8 mouse cellular contexts compared by ENCODE assay signal in genomic region chr5:115341314-115342165, GRCm38 (mm10). TPM values are rescaled to one million over a fixed set of nuclear protein-coding genes. Genes with fewer than 3 reads are reported as not detected.
A peak's percentile ranks its signal among the peaks of the same experiment; 100 is the strongest.
DNase-seq lines count a peak whose midpoint lies in the region; ATAC-seq and TF ChIP-seq lines count a peak whose summit lies in the region.

No protein-coding gene starts in this region.

- 8% methylated on average over 36 of the region's 36 CpGs for WGBS in lung, adult 2 months
- WGBS in embryonic facial prominence, embryonic 13.5 days, result 11% methylated on average over 36 of the region's 36 CpGs
- WGBS in intestine, postnatal 0 days, result 7% methylated on average over 36 of the region's 36 CpGs
- 12% methylated on average over 36 of the region's 36 CpGs for WGBS in neural tube, embryonic 14.5 days

- TF ChIP-seq POLR2A in lung, adult 2 months (IDR thresholded peaks at IDR 0.05; ENCODE audit: borderline replicate concordance, extremely low read depth, low read depth, low read length), result no peak

- peak overlapping the region; percentile 73 for H3K4me2 ChIP-seq in embryonic facial prominence, embryonic 13.5 days
- H3K4me2 ChIP-seq in intestine, postnatal 0 days (replicated peaks; ENCODE audit: low read depth), result peak overlapping the region; percentile 83
- H3K4me2 ChIP-seq in neural tube, embryonic 14.5 days (ENCODE audit: low read depth, low read length), result peak overlapping the region; percentile 55

- H3K27me3 ChIP-seq in embryonic facial prominence, embryonic 13.5 days, result no peaks in the 10 kb centered on the region
- no peaks in the 10 kb centered on the region for H3K27me3 ChIP-seq in intestine, postnatal 0 days (replicated peaks; ENCODE audit: control insufficient read depth, insufficient read depth, low read length)
- H3K27me3 ChIP-seq in neural tube, embryonic 14.5 days (ENCODE audit: control insufficient read depth, insufficient read depth, low read length), result no peaks in the 10 kb centered on the region

- 0 out of 2 replicates have a peak, but pooled peaks have one; percentile 34 for ATAC-seq in embryonic facial prominence, embryonic 13.5 days (ENCODE audit: insufficient number of reproducible peaks, insufficient read depth, low FRiP score, low TSS enrichment, low read depth)
- peak; percentile 52 for ATAC-seq in intestine, postnatal 0 days
- ATAC-seq in neural tube, embryonic 14.5 days (ENCODE audit: low read depth), result peak; percentile 47; the same call in 1 of the 2 replicates

- H3K4me1 ChIP-seq in lung, adult 2 months (ENCODE audit: control insufficient read depth, insufficient read depth, low read length), result peaks cover 4% of the 10 kb centered on the region
- H3K4me1 ChIP-seq in embryonic facial prominence, embryonic 13.5 days, result peaks cover 11% of the 10 kb centered on the region
- 0 out of 2 replicates have a peak, but pooled peaks cover 6% of the 10 kb centered on the region for H3K4me1 ChIP-seq in intestine, postnatal 0 days (replicated peaks; ENCODE audit: control insufficient read depth, insufficient read depth, low read length)
- peaks cover 8% of the 10 kb centered on the region for H3K4me1 ChIP-seq in neural tube, embryonic 14.5 days (ENCODE audit: control insufficient read depth, insufficient read depth, low read length)

- H3K27ac ChIP-seq in embryonic facial prominence, embryonic 13.5 days, result peak overlapping the region; percentile 80; the same call in 1 of the 2 replicates
- H3K27ac ChIP-seq in intestine, postnatal 0 days (ENCODE audit: low read depth, low read length), result peak overlapping the region; percentile 74; the same call in 1 of the 2 replicates
- H3K27ac ChIP-seq in neural tube, embryonic 14.5 days (ENCODE audit: low read depth, low read length), result peak overlapping the region; percentile 86; the same call in 1 of the 2 replicates

- DNase-seq in lung, adult 2 months, result no peak
- DNase-seq in lung, postnatal 10 days, result no peak
- no peak for DNase-seq in spleen, postnatal 36 days (ENCODE audit: low spot score in 2 of 2)
- no peak for DNase-seq in thymus, postnatal 10 days (ENCODE audit: low spot score in 2 of 2)
- no peak for DNase-seq in yolk sac, embryonic 10.5 days (ENCODE audit: low spot score)

- peaks cover 49% of the 10 kb centered on the region for H3K36me3 ChIP-seq in embryonic facial prominence, embryonic 13.5 days
- peaks cover 43% of the 10 kb centered on the region for H3K36me3 ChIP-seq in intestine, postnatal 0 days (ENCODE audit: control insufficient read depth, insufficient read depth)
- H3K36me3 ChIP-seq in neural tube, embryonic 14.5 days (ENCODE audit: control insufficient read depth, insufficient read depth, low read length), result peaks cover 20% of the 10 kb centered on the region

- H3K4me3 ChIP-seq in lung, adult 2 months (replicated peaks; ENCODE audit: extremely low read depth, low read depth, low read length), result peak overlapping the region; percentile 89
- peak overlapping the region; percentile 72 for H3K4me3 ChIP-seq in embryonic facial prominence, embryonic 13.5 days
- H3K4me3 ChIP-seq in intestine, postnatal 0 days (ENCODE audit: low read depth, low read length), result peak overlapping the region; percentile 95
- peak overlapping the region; percentile 69 for H3K4me3 ChIP-seq in neural tube, embryonic 14.5 days (ENCODE audit: low read depth, low read length)

- no peak for TF ChIP-seq CTCF in lung, adult 2 months (IDR thresholded peaks at IDR 0.05; ENCODE audit: insufficient read depth, low read length)
- peak; percentile 3; the same call in 1 of the 2 replicates for TF ChIP-seq CTCF in intestine, postnatal 0 days (IDR thresholded peaks at IDR 0.05; ENCODE audit: low read depth)

- H3K9ac ChIP-seq in embryonic facial prominence, embryonic 13.5 days, result peak overlapping the region; percentile 90
- H3K9ac ChIP-seq in intestine, postnatal 0 days (ENCODE audit: low read depth, low read length), result peak overlapping the region; percentile 91
- peak overlapping the region; percentile 82 for H3K9ac ChIP-seq in neural tube, embryonic 14.5 days (replicated peaks; ENCODE audit: low read depth, low read length)

- H3K9me3 ChIP-seq in embryonic facial prominence, embryonic 13.5 days, result no peaks in the 10 kb centered on the region
- H3K9me3 ChIP-seq in intestine, postnatal 0 days (ENCODE audit: control insufficient read depth), result no peaks in the 10 kb centered on the region
- no peaks in the 10 kb centered on the region for H3K9me3 ChIP-seq in neural tube, embryonic 14.5 days (ENCODE audit: control insufficient read depth, low read length)

RNA-seq across cellular contexts. Expression of gene Triap1, which starts 0.5 kb away (rescaled TPM):
- 9.2 and 10.8 TPM in 2 replicates for polyA plus RNA-seq in lung, adult 2 months (2012; rRNA removed)
- polyA plus RNA-seq in embryonic facial prominence, embryonic 13.5 days (2015; fragmentation: Nextera tagmentation; extraction: Ambion mirVana), result 58.0 and 64.4 TPM in 2 replicates
- polyA plus RNA-seq in intestine, postnatal 0 days (2015; fragmentation: Nextera tagmentation; extraction: Ambion mirVana), result 49.8 and 51.9 TPM in 2 replicates
- polyA plus RNA-seq in neural tube, embryonic 14.5 days (2014; fragmentation: Nextera tagmentation; extraction: Ambion mirVana), result 54.5 and 59.2 TPM in 2 replicates

RNA-seq across cellular contexts. Expression of gene Gatc, which starts 0.6 kb away (rescaled TPM):
- polyA plus RNA-seq in lung, adult 2 months (2012; rRNA removed), result 11.3 and 12.0 TPM in 2 replicates
- 31.1 and 32.1 TPM in 2 replicates for polyA plus RNA-seq in embryonic facial prominence, embryonic 13.5 days (2015; fragmentation: Nextera tagmentation; extraction: Ambion mirVana)
- 12.9 and 15.2 TPM in 2 replicates for polyA plus RNA-seq in intestine, postnatal 0 days (2015; fragmentation: Nextera tagmentation; extraction: Ambion mirVana)
- polyA plus RNA-seq in neural tube, embryonic 14.5 days (2014; fragmentation: Nextera tagmentation; extraction: Ambion mirVana), result 45.4 and 53.5 TPM in 2 replicates

RNA-seq across cellular contexts. Expression of gene Cox6a1, which starts 7.2 kb away (rescaled TPM):
- 2,050 and 2,118 TPM in 2 replicates for polyA plus RNA-seq in lung, adult 2 months (2012; rRNA removed)
- 786 and 801 TPM in 2 replicates for polyA plus RNA-seq in embryonic facial prominence, embryonic 13.5 days (2015; fragmentation: Nextera tagmentation; extraction: Ambion mirVana)
- 2,037 and 2,087 TPM in 2 replicates for polyA plus RNA-seq in intestine, postnatal 0 days (2015; fragmentation: Nextera tagmentation; extraction: Ambion mirVana)
- polyA plus RNA-seq in neural tube, embryonic 14.5 days (2014; fragmentation: Nextera tagmentation; extraction: Ambion mirVana), result 1,051 and 1,284 TPM in 2 replicates

RNA-seq across cellular contexts. Expression of gene Srsf9, which starts 14.6 kb away (rescaled TPM):
- 46.0 and 49.0 TPM in 2 replicates for polyA plus RNA-seq in lung, adult 2 months (2012; rRNA removed)
- 343 and 378 TPM in 2 replicates for polyA plus RNA-seq in embryonic facial prominence, embryonic 13.5 days (2015; fragmentation: Nextera tagmentation; extraction: Ambion mirVana)
- polyA plus RNA-seq in intestine, postnatal 0 days (2015; fragmentation: Nextera tagmentation; extraction: Ambion mirVana), result 105 and 117 TPM in 2 replicates
- polyA plus RNA-seq in neural tube, embryonic 14.5 days (2014; fragmentation: Nextera tagmentation; extraction: Ambion mirVana), result 123 and 140 TPM in 2 replicates

RNA-seq across cellular contexts. Expression of gene Dynll1, which starts 40.7 kb away (rescaled TPM):
- polyA plus RNA-seq in lung, adult 2 months (2012; rRNA removed), result 314 and 332 TPM in 2 replicates
- polyA plus RNA-seq in embryonic facial prominence, embryonic 13.5 days (2015; fragmentation: Nextera tagmentation; extraction: Ambion mirVana), result 1,732 and 1,829 TPM in 2 replicates
- polyA plus RNA-seq in intestine, postnatal 0 days (2015; fragmentation: Nextera tagmentation; extraction: Ambion mirVana), result 510 and 539 TPM in 2 replicates
- polyA plus RNA-seq in neural tube, embryonic 14.5 days (2014; fragmentation: Nextera tagmentation; extraction: Ambion mirVana), result 1,143 and 1,163 TPM in 2 replicates
